Mouse (Mus musculus) left cerebral cortex, postnatal 4 days (tissue): ENCODE measurements around the gene Rbfox1. TPM values are rescaled to one million over a fixed set of nuclear protein-coding genes. Genes with fewer than 3 reads are reported as not detected.

Experiments used
- DNase-seq: peaks from one replicate; pipeline ENCODE4 v3.0.0-alpha.2; 2022
- intact Hi-C: fragments of 180-260 bp; cut with DNase I; formaldehyde crosslinking; loops from one replicate; pipeline ENCODE4 v1.15.1; 2025
- total RNA-seq, 2 experiments: library from RNA; stranded (reverse); gene quantifications; 2 replicates each; pipeline ENCODE4 v1.2.3; 2021

Rbfox1 gene
- total RNA-seq, 2 experiments from 2014 or later = 244 to 249 TPM

DNA sequence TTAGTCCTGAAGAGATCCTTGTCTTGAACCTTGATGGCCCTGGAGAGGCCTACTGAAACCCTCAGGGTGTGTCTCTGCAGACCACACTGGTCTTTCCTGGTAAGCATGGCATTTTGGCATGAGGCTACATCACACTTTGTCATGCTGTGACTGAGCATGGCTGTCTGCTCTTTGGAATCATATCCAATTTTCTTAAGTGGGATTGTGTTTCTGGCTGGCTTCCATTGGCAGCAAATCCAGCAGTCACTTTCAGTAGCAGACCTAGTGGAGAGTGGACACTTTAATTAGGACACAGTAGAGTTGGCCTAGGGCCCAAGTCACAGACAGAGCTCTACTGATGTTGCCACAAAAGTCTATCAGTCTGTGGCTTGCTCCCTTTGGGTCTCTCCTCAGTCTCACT is 1100.9 kb downstream of the Rbfox1 start:
- DNase-seq = peak; percentile 92
- intact Hi-C loops = no loop called here

- DNase-seq = no peak
- intact Hi-C loops = no loop called here
These were observed 1101.3 kb downstream of the Rbfox1 start for GRCm38 (mm10) chr16:6986494-6986893.

- DNase-seq = no peak
- intact Hi-C loops = no loop called here
These were observed 1107.1 kb downstream of the Rbfox1 start for GRCm38 (mm10) chr16:6992251-6992650.

GRCm38 (mm10) chr16:6993180-6993579 is 1108.0 kb downstream of the Rbfox1 start:
- DNase-seq = no peak
- intact Hi-C loops = no loop called here

GRCm38 (mm10) chr16:6997109-6997508 is 1112.0 kb downstream of the Rbfox1 start:
- intact Hi-C loops = no loop called here
- no peak for DNase-seq

DNA sequence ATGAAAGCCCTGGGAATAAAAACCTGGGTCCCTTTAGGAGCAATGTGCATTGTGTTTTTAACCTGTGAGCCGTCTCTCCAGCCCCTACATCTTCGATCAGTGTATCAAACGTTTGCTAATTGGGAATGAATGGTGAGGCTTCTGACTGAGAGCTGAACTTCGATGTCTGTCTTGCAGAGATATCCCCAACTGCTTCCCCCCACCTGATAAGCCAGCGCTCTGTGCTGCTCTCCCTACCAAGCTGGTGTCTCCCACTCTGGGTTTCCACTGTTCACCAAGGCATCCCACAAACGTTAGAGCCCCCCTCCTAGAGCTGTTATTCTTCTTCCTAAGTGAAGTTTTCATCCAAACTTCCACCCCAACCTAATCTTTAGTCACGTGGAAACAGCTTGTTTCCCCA is 1112.7 kb downstream of the Rbfox1 start:
- intact Hi-C loops = no loop called here
- DNase-seq = no peak

DNA sequence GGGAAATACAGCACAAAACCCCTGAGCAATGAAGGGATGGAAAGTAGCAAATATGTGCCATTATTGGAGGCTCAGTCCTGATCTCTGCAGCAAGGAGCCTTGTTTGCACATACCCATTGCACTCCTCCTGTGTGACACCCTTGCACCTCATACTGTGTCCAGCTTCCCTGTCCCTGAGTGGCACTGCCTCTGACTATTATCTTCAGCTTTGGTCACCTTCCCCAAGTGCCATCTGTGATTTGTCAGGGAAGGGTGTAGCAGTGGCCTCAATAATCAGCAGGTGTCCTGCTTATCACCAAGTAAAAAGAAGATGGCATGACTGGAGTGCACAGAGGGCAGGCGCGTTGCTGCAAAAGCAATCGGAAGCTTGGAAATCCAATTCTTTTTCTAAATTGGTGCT is 1119.4 kb downstream of the Rbfox1 start:
- DNase-seq = no peak
- intact Hi-C loops = no loop called here

DNA sequence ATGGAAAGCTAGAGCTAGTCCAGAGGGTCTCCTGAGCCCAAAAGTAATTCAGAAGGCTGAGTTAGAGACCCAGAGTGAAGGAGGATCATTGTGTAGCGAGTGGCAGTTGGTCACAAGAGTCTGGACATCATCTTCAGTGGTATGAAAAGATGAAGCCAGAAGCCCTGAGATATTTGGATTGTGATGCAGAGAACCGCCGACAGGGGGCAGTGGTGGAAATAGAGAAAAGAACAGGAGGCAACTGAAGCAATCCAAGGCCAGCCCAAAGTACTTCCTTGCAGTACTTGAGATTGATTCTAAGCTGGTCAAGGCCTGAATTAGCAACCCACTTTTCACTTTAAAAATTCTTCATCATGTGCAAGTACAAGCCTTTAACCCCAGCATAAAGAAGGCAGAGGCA is 1120.3 kb downstream of the Rbfox1 start:
- intact Hi-C loops = no loop called here
- DNase-seq = peak; percentile 34

- intact Hi-C loops = no loop called here
- no peak for DNase-seq
These were observed 1132.2 kb downstream of the Rbfox1 start for GRCm38 (mm10) chr16:7017310-7017709.

DNA sequence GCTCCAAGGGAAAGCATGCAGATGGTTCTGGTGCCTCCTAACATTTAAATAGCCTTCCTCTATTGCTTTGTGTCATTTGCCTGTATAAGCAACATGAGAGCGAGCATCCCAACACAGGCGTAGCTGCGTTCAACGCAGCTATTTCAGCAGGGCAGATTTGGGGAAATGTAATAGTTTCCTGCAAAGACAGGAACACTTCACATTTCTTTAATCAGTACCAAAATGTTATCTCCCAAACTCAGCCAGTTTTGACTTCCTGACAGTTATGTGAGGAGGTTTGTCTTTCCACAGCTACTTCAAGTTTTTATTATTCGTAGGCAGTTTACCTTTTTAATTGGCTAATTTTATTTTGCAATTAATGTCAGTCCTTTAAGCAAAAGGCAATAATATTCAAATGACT is 1149.1 kb downstream of the Rbfox1 start:
- intact Hi-C loops = no loop called here
- DNase-seq = no peak

DNA sequence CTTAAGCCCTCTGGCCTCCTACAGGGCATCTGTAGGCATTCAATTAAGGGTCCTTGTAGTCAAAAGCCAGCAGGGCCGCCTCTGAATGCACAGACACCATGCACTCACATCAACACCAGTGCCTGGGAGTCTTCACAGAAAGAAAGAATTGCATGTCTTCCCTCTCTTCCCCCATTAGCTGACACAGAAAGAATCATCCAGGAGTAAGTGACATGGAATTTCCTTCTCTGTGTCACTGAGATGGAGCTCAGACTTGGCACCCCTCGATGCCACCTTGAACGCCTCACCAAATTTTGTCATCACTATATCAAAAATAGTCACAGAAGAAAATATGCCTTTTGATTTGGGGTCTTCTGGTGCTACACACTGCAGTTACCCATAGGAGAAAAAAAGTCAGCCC is 1151.4 kb downstream of the Rbfox1 start:
- intact Hi-C loops = no loop called here

GRCm38 (mm10) chr16:7036988-7037387 is 1151.8 kb downstream of the Rbfox1 start:
- intact Hi-C loops = no loop called here
- no peak for DNase-seq

More for the DNA sequence above, 1151.4 kb downstream of the Rbfox1 start:
- DNase-seq = no peak

DNA sequence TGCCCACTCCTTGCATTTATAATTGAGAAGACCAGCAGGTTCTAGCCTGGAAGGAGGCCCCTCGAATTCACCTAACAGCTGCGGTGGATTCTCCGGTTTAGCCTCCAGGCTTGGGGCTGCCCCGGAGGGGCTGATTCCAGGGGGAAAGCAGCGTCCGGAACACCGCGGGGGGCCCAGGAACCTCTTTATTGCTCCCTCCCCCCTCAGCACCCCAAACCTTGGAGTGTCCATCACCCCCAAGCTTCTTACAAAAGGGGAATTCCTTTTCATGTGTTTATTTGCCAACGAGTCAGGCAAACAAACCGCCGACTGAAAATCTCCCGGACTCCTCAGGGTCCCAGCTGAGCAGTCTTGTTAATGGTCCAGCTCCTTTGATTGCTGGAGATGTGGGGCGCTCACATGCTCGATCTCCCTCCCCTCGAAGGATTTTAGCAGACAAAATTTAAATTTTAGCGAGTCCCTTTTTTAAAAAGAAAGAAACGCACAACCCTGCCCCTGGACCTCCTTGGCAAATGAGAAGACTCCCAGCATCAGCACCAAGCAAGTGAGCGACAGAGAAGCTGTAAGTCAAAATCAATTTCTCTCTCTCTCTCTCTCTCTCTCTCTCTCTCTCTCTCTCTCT is 1153.6 kb downstream of the Rbfox1 start:
- no peak for DNase-seq
- intact Hi-C loops = no loop called here

GRCm38 (mm10) chr16:7039404-7040367 is 1154.5 kb downstream of the Rbfox1 start:
- intact Hi-C loops = loop anchor here (10.0 kb wide), 1 partner anchor 245 kb away; no protein-coding TSS in a partner anchor
- DNase-seq = no peak

DNA sequence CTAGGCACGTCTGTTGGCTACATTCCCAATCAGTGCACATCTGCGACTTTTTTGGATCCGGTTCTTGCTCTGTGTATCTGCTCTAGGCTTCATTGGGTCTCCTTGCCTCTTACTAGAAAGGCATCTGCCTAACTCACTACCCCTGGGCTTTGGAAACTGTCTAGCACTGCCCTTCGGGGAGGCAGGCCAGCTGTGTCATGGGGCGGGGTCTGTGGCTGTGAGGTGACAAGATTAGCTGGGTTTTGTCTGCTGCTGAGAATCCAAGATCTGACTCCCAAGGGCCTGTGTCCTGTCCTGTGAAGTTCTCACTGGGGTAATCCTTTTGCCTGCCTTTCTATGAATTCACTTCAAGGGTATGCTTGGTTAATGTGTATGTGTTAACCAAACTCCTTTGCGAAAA is 1155.5 kb downstream of the Rbfox1 start:
- intact Hi-C loops = loop anchor here (10.0 kb wide), 1 partner anchor 244 kb away; no protein-coding TSS in a partner anchor
- no peak for DNase-seq

DNA sequence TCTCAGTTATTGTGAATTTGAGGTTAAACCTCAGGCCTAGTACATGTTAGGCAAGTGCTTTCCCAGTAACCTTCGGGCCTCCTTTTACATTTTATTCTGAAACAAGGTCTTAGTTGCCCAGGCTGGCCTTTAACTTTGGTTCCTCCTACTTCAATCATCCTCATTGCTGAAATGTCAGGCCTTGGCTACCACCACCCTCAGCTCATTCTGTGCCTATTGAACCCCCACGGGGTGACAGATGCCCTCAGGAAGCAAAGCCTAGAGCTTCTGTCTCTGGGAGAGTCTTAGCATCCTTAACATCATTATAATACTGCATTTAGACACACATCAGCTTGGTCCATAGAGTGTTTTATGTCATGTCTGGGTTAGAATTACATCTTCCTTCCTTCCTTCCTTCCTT is 1162.3 kb downstream of the Rbfox1 start:
- intact Hi-C loops = loop anchor here (10.0 kb wide), 1 partner anchor 237 kb away; no protein-coding TSS in a partner anchor
- DNase-seq = no peak

- intact Hi-C loops = loop anchor here (10.0 kb wide), 1 partner anchor 235 kb away; no protein-coding TSS in a partner anchor
- peak; percentile 29 for DNase-seq
These were observed 1164.2 kb downstream of the Rbfox1 start for GRCm38 (mm10) chr16:7049162-7049971.

DNA sequence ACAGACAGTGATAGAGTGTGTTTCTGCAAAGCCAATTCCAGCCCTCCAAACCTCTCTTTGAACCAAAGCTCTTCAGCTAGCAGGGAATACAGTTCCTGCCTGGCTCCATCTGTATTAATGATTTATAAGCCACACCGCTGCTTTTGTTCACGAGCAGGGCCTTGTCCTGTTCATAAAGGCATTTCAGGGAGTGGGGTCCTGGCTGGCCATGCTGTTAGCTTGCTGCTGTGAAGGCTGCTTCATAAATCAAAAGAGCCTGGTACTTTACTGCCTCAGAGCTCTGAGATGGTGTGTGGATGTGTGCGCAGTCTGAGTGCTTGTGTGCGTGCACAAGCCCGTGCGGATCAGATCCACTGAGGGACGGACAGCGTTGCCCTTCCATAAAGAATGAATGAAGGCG is 1165.8 kb downstream of the Rbfox1 start:
- no peak for DNase-seq
- intact Hi-C loops = no loop called here

- intact Hi-C loops = no loop called here
- no peak for DNase-seq
These were observed 1166.8 kb downstream of the Rbfox1 start for GRCm38 (mm10) chr16:7051991-7052390.

GRCm38 (mm10) chr16:7052408-7052807 is 1167.3 kb downstream of the Rbfox1 start:
- intact Hi-C loops = no loop called here
- DNase-seq = no peak

DNA sequence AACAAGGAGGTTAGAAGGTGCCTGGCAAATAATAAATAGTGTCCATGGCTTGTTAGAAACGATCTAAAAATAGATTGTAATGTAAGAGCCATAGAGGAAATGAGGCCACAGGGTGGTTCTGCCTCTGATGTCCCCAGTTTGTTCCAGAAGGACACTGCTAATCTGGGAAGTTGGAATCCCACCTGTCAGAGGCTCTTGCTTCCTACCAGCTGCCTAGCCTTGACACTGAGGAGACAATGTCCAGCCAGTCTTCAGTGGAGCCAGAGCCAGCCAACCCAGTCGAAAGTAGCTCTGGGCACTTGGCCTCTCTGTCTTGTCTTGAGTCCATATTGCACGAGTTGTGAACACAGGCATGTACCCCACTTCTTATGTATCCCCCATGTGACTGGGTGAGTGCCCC is 1172.6 kb downstream of the Rbfox1 start:
- intact Hi-C loops = no loop called here
- DNase-seq = no peak
